Comparison of ENCODE assay signal across 9 mouse cellular contexts in the genomic region with DNA sequence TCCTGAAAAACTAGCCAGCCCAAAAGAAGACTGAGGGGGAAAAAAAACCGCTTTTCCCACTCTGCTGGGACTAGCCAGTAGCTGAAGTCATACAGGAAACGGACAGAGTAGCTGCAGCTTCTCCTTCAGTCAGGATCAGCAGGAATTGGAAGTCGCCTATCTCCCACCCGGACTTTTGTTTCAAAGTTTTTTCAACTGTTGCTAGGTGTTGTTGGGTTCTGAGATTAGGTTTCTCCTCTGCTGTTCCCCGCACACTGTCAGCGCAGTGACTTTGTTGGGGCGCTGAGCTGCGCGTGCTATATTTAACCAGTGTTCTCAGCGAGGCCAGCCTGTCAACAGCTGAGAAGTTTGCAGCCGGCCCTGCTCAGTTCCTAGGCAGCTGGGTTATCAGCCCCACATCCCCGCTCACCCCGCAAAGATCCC. TPM values are rescaled to one million over a fixed set of nuclear protein-coding genes. Genes with fewer than 3 reads are reported as not detected.
DNase-seq lines count a peak whose midpoint lies in the region; ATAC-seq lines count a peak whose summit lies in the region.
"Had no signal": no experiment of that assay in that cellular context is flagged by ENCODE, and none has a peak within 500 bp of the region (broad histone marks: within the 10 kb centered on the region; RNA-seq: fewer than 3 reads in every experiment).

No protein-coding gene starts in this region.

- H3K4me1 ChIP-seq in forebrain, embryonic 16.5 days (replicated peaks; ENCODE audit: control insufficient read depth, insufficient read depth, low read length): peaks cover 5% of the 10 kb centered on the region; the same call in 1 of the 2 replicates

- intact Hi-C loops in heart, postnatal 36 days (cut with DNase I): loop anchor here (1.0 to 2.0 kb wide), 4 partner anchors 15 to 171 kb away; no protein-coding TSS in a partner anchor

- peak overlapping the region; percentile 7 for H3K4me3 ChIP-seq in forebrain, embryonic 16.5 days (replicated peaks; ENCODE audit: low read length)
- H3K4me3 ChIP-seq: erythroblast, embryonic 14.5 days had no signal

- H3K9me3 ChIP-seq in forebrain, embryonic 16.5 days (ENCODE audit: control insufficient read depth, low read length): no peaks in the 10 kb centered on the region

- H3K4me2 ChIP-seq in forebrain, embryonic 16.5 days (ENCODE audit: low read length): peak overlapping the region; percentile 36

- H3K27ac ChIP-seq in forebrain, embryonic 16.5 days (ENCODE audit: low read length): no peak overlapping the region

- peak; percentile 93 for ATAC-seq in frontal cortex, adult (ENCODE audit: low TSS enrichment)
- peak; percentile 76 for ATAC-seq in forebrain, embryonic 16.5 days

- H3K9ac ChIP-seq in forebrain, embryonic 16.5 days (replicated peaks; ENCODE audit: low read depth, low read length): no peak overlapping the region

- no peaks in the 10 kb centered on the region for H3K27me3 ChIP-seq in forebrain, embryonic 16.5 days (replicated peaks; ENCODE audit: control insufficient read depth, insufficient read depth, low read length)

- WGBS in forebrain, embryonic 16.5 days: 7% methylated on average over 13 of the region's 13 CpGs

- DNase-seq in frontal cortex, postnatal 25 days (ENCODE audit: low spot score in 2 of 2): no peak
- DNase-seq in heart, postnatal 36 days: peak; percentile 74 to 84
- peak; percentile 46 for DNase-seq in layer of hippocampus, adult 9-11 months
- DNase-seq in lung, postnatal 14 days: peak; percentile 54
- peak; percentile 51 for DNase-seq in ovary, postnatal 36 days (ENCODE audit: low spot score)
- DNase-seq in urinary bladder, postnatal 36 days (ENCODE audit: low spot score in 2 of 2): peak; percentile 45

- no peaks in the 10 kb centered on the region for H3K36me3 ChIP-seq in forebrain, embryonic 16.5 days (ENCODE audit: control insufficient read depth, insufficient read depth)

RNA-seq across cellular contexts. Expression of a gene that starts 35.1 kb away (rescaled TPM):
- polyA plus RNA-seq in forebrain, embryonic 16.5 days (2015; fragmentation: Nextera tagmentation; extraction: Ambion mirVana): 2.4 and 3.0 TPM in 2 replicates
- total RNA-seq in heart, postnatal 36 days (2021): 100 to 1,000 TPM; 121 to 141 TPM
- polyA plus RNA-seq: erythroblast, embryonic 14.5 days had no signal

Comparison
In these comparisons a context has a peak if more than half of its experiments do, and no peak if none do; other contexts are left out.
1. DNase-seq: peak in heart, postnatal 36 days (2 of 2), layer of hippocampus, adult 9-11 months (single experiment), lung, postnatal 14 days (single experiment), ovary, postnatal 36 days (single experiment) and urinary bladder, postnatal 36 days (2 of 2); none in frontal cortex, postnatal 25 days (0 of 2).